23 mouse cellular contexts compared by ENCODE assay signal in the genomic region with DNA sequence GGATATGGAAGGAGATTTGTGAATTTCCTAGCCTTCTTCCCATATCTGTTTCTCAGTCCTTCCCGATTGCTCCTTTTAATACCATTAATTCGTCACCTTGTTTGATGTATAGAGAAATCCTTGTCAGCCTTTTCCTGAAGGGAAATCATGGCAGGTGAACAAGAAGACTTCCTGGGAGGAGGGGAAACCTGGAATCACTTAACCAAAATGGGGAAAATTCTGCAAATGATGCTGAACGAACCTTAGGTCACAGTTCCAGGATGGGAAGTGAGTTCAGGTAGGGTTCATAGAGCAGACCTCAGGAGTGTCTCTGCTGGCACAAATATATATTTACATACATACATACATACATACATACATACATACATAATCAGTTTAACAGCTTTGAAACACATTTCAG.
A peak's percentile ranks its signal among the peaks of the same experiment; 100 is the strongest.
DNase-seq lines count a peak whose midpoint lies in the region; ATAC-seq lines count a peak whose summit lies in the region.
"Had no signal": no experiment of that assay in that cellular context is flagged by ENCODE, and none has a peak within 500 bp of the region (broad histone marks: within the 10 kb centered on the region; RNA-seq: fewer than 3 reads in every experiment).

No protein-coding gene starts in this region.

- H3K27me3 ChIP-seq in hindbrain, embryonic 11.5 days (ENCODE audit: control insufficient read depth, insufficient read depth, low read length) = no peaks in the 10 kb centered on the region
- no peaks in the 10 kb centered on the region for H3K27me3 ChIP-seq in hindbrain, embryonic 12.5 days
- H3K27me3 ChIP-seq: embryonic facial prominence, embryonic 15.5 days; heart, embryonic 12.5 days had no signal

- no peak overlapping the region for H3K27ac ChIP-seq in hindbrain, embryonic 11.5 days (ENCODE audit: low read depth, low read length)
- H3K27ac ChIP-seq in hindbrain, embryonic 12.5 days = no peak overlapping the region
- H3K27ac ChIP-seq: embryonic facial prominence, embryonic 15.5 days; forebrain, embryonic 10.5 days; heart, adult 2 months; hindbrain, embryonic 10.5 days had no signal

- H3K9ac ChIP-seq in hindbrain, embryonic 11.5 days (ENCODE audit: low read depth, low read length) = no peak overlapping the region
- H3K9ac ChIP-seq in hindbrain, embryonic 12.5 days = no peak overlapping the region
- H3K9ac ChIP-seq: embryonic facial prominence, embryonic 15.5 days; heart, embryonic 12.5 days had no signal

- no peak overlapping the region for H3K4me3 ChIP-seq in hindbrain, embryonic 11.5 days (ENCODE audit: low read depth, low read length)
- no peak overlapping the region for H3K4me3 ChIP-seq in hindbrain, embryonic 12.5 days
- H3K4me3 ChIP-seq: embryonic facial prominence, embryonic 15.5 days; erythroblast, embryonic 14.5 days; forebrain, embryonic 10.5 days; heart, adult 2 months; heart, embryonic 12.5 days; hindbrain, embryonic 10.5 days had no signal

- H3K4me1 ChIP-seq in hindbrain, embryonic 11.5 days (replicated peaks; ENCODE audit: control insufficient read depth, insufficient read depth, low read length) = no peaks in the 10 kb centered on the region
- H3K4me1 ChIP-seq in hindbrain, embryonic 12.5 days = no peaks in the 10 kb centered on the region; the same call in 1 of the 2 replicates
- H3K4me1 ChIP-seq: embryonic facial prominence, embryonic 15.5 days; heart, embryonic 12.5 days had no signal

- WGBS in hindbrain, embryonic 11.5 days = 68% methylated on average over 3 of the region's 3 CpGs
- 55% methylated on average over 3 of the region's 3 CpGs for WGBS in hindbrain, embryonic 12.5 days

- no peak for ATAC-seq in hindbrain, embryonic 11.5 days (ENCODE audit: low FRiP score)
- ATAC-seq in hindbrain, embryonic 12.5 days (ENCODE audit: low FRiP score) = no peak
- ATAC-seq: CD4-positive, CD25-positive, alpha-beta regulatory T cell, adult 4 months; forebrain, embryonic 14.5 days; hindbrain, embryonic 16.5 days had no signal

- DNase-seq in hindbrain, embryonic 11.5 days (ENCODE audit: low spot score) = peak; percentile 2
- peak; percentile 51 for DNase-seq in embryo, embryonic 11 days
- DNase-seq in forelimb bud, embryonic 11.5 days (ENCODE audit: low read depth, low spot score) = peak; percentile 54
- peak; percentile 28 for DNase-seq in mesoderm, embryonic 11.5 days (ENCODE audit: low read depth, low spot score)
- DNase-seq in adrenal gland, adult 8-10 months = no peak
- no peak for DNase-seq in heart, adult 8-10 months (ENCODE audit: low spot score)
- DNase-seq: adrenal gland, postnatal 14 days; B cell, adult 2 months; cerebellum, adult 11-12 months; cerebellum, adult 9-11 months; cerebellum, postnatal 36 days; gastrocnemius, postnatal 10 days; heart, adult 2 months had no signal

- H3K4me2 ChIP-seq in hindbrain, embryonic 11.5 days (replicated peaks; ENCODE audit: low read depth, low read length) = no peak overlapping the region
- H3K4me2 ChIP-seq in hindbrain, embryonic 12.5 days (replicated peaks) = no peak overlapping the region
- H3K4me2 ChIP-seq: embryonic facial prominence, embryonic 15.5 days; heart, embryonic 12.5 days had no signal

- H3K36me3 ChIP-seq in hindbrain, embryonic 11.5 days (ENCODE audit: control insufficient read depth, insufficient read depth, low read length) = no peaks in the 10 kb centered on the region
- no peaks in the 10 kb centered on the region for H3K36me3 ChIP-seq in hindbrain, embryonic 12.5 days
- H3K36me3 ChIP-seq: embryonic facial prominence, embryonic 15.5 days; forebrain, embryonic 10.5 days; G1E; heart, embryonic 12.5 days; hindbrain, embryonic 10.5 days had no signal

- no peaks in the 10 kb centered on the region for H3K9me3 ChIP-seq in hindbrain, embryonic 11.5 days (ENCODE audit: control insufficient read depth, low read length)
- no peaks in the 10 kb centered on the region for H3K9me3 ChIP-seq in hindbrain, embryonic 12.5 days (replicated peaks)
- H3K9me3 ChIP-seq: embryonic facial prominence, embryonic 15.5 days; forebrain, embryonic 10.5 days; heart, embryonic 12.5 days; hindbrain, embryonic 10.5 days had no signal

Comparison
In these comparisons a context has a peak if more than half of its experiments do, and no peak if none do; other contexts are left out.
1. DNase-seq: peak in hindbrain, embryonic 11.5 days (single experiment), embryo, embryonic 11 days (single experiment), forelimb bud, embryonic 11.5 days (single experiment) and mesoderm, embryonic 11.5 days (single experiment); none in adrenal gland, adult 8-10 months (single experiment) and heart, adult 8-10 months (single experiment).